Mouse (Mus musculus): ENCODE measurements around the gene Krt8. TPM values are rescaled to one million over a fixed set of nuclear protein-coding genes. Genes with fewer than 3 reads are reported as not detected.
A peak's percentile ranks its signal among the peaks of the same experiment; 100 is the strongest.

Krt8 gene
- polyA plus RNA-seq, 1 experiment from 2014 or later = 184 TPM

GRCm38 (mm10) chr15:102016096-102016495 lies 11.8 kb upstream of the Krt8 start:
- Histone ChIP-seq H3K4me1 (ENCODE audit: control insufficient read depth, insufficient read depth, low read length) (peaks cover 11% of the 10 kb centered on the region), H3K27me3 (ENCODE audit: control insufficient read depth, insufficient read depth, low read length) (no peaks in the 10 kb centered on the region), H3K4me2 (replicated peaks; ENCODE audit: low read depth, low read length) (no peak overlapping the region), H3K27ac (ENCODE audit: low read depth, low read length) (peak overlapping the region; percentile 80), H3K4me3 (ENCODE audit: low read length) (no peak overlapping the region), H3K9me3 (ENCODE audit: control insufficient read depth, low read length) (no peaks in the 10 kb centered on the region; the same call in 1 of the 2 replicates), H3K9ac (ENCODE audit: low read depth, low read length) (no peak overlapping the region), H3K36me3 (ENCODE audit: control insufficient read depth, insufficient read depth, low read length) (no peaks in the 10 kb centered on the region)
- no peak for ATAC-seq (ENCODE audit: low FRiP score, low TSS enrichment)
- WGBS = 14% methylated on average over 3 of the region's 3 CpGs

- H3K4me2 ChIP-seq (replicated peaks; ENCODE audit: low read depth, low read length) = no peak overlapping the region
- ATAC-seq (ENCODE audit: low FRiP score, low TSS enrichment) = no peak
These were observed 10.6 kb upstream of the Krt8 start for GRCm38 (mm10) chr15:102014848-102015247.

GRCm38 (mm10) chr15:102013651-102014050 lies 9.4 kb upstream of the Krt8 start:
- Histone ChIP-seq H3K9me3 (ENCODE audit: control insufficient read depth, low read length) (no peaks in the 10 kb centered on the region), H3K9ac (ENCODE audit: low read depth, low read length) (no peak overlapping the region), H3K4me1 (ENCODE audit: control insufficient read depth, insufficient read depth, low read length) (peaks cover 11% of the 10 kb centered on the region), H3K27me3 (ENCODE audit: control insufficient read depth, insufficient read depth, low read length) (no peaks in the 10 kb centered on the region), H3K36me3 (ENCODE audit: control insufficient read depth, insufficient read depth, low read length) (no peaks in the 10 kb centered on the region), H3K4me3 (ENCODE audit: low read length) (no peak overlapping the region), H3K27ac (ENCODE audit: low read depth, low read length) (peak overlapping the region; percentile 59; the same call in 1 of the 2 replicates), H3K4me2 (replicated peaks; ENCODE audit: low read depth, low read length) (no peak overlapping the region)
- ATAC-seq (ENCODE audit: low FRiP score, low TSS enrichment) = no peak
- WGBS = 21% methylated on average over 2 of the region's 3 CpGs

More at GRCm38 (mm10) chr15:102014848-102015247, 10.6 kb upstream of the Krt8 start:
- H3K27ac ChIP-seq (ENCODE audit: low read depth, low read length) = no peak overlapping the region
- H3K36me3 ChIP-seq (ENCODE audit: control insufficient read depth, insufficient read depth, low read length) = no peaks in the 10 kb centered on the region
- no peak overlapping the region for H3K9ac ChIP-seq (ENCODE audit: low read depth, low read length)
- peaks cover 11% of the 10 kb centered on the region for H3K4me1 ChIP-seq (ENCODE audit: control insufficient read depth, insufficient read depth, low read length)
- H3K9me3 ChIP-seq (ENCODE audit: control insufficient read depth, low read length) = no peaks in the 10 kb centered on the region; the same call in 1 of the 2 replicates
- 68% methylated on average over 3 of the region's 4 CpGs for WGBS
- H3K4me3 ChIP-seq (ENCODE audit: low read length) = no peak overlapping the region
- no peaks in the 10 kb centered on the region for H3K27me3 ChIP-seq (ENCODE audit: control insufficient read depth, insufficient read depth, low read length)

GRCm38 (mm10) chr15:102012260-102012765 lies 8.0 kb upstream of the Krt8 start:
- no peaks in the 10 kb centered on the region for H3K27me3 ChIP-seq (ENCODE audit: control insufficient read depth, insufficient read depth, low read length)
- no peak overlapping the region for H3K4me2 ChIP-seq (replicated peaks; ENCODE audit: low read depth, low read length)
- 63% methylated on average over 4 of the region's 4 CpGs for WGBS
- no peaks in the 10 kb centered on the region for H3K36me3 ChIP-seq (ENCODE audit: control insufficient read depth, insufficient read depth, low read length)
- ATAC-seq (ENCODE audit: low FRiP score, low TSS enrichment) = no peak
- H3K9me3 ChIP-seq (ENCODE audit: control insufficient read depth, low read length) = no peaks in the 10 kb centered on the region
- H3K4me1 ChIP-seq (ENCODE audit: control insufficient read depth, insufficient read depth, low read length) = peaks cover 8% of the 10 kb centered on the region
- no peak overlapping the region for H3K27ac ChIP-seq (ENCODE audit: low read depth, low read length)
- no peak overlapping the region for H3K4me3 ChIP-seq (ENCODE audit: low read length)
- H3K9ac ChIP-seq (ENCODE audit: low read depth, low read length) = no peak overlapping the region

GRCm38 (mm10) chr15:102010569-102011245 lies 6.4 kb upstream of the Krt8 start:
- no peak for ATAC-seq (ENCODE audit: low FRiP score, low TSS enrichment)
- H3K4me3 ChIP-seq (ENCODE audit: low read length) = no peak overlapping the region
- H3K27ac ChIP-seq (ENCODE audit: low read depth, low read length) = no peak overlapping the region
- 69% methylated on average over 3 of the region's 3 CpGs for WGBS
- peaks cover under 1% of the 10 kb centered on the region; the same call in 1 of the 2 replicates for H3K27me3 ChIP-seq (ENCODE audit: control insufficient read depth, insufficient read depth, low read length)
- no peaks in the 10 kb centered on the region for H3K9me3 ChIP-seq (ENCODE audit: control insufficient read depth, low read length)
- H3K36me3 ChIP-seq (ENCODE audit: control insufficient read depth, insufficient read depth, low read length) = no peaks in the 10 kb centered on the region
- H3K4me2 ChIP-seq (replicated peaks; ENCODE audit: low read depth, low read length) = no peak overlapping the region
- H3K9ac ChIP-seq (ENCODE audit: low read depth, low read length) = no peak overlapping the region
- no peaks in the 10 kb centered on the region for H3K4me1 ChIP-seq (ENCODE audit: control insufficient read depth, insufficient read depth, low read length)

- H3K36me3 ChIP-seq (ENCODE audit: control insufficient read depth, insufficient read depth, low read length) = no peaks in the 10 kb centered on the region
- H3K27me3 ChIP-seq (ENCODE audit: control insufficient read depth, insufficient read depth, low read length) = peaks cover 25% of the 10 kb centered on the region
- no peak overlapping the region for H3K4me3 ChIP-seq (ENCODE audit: low read length)
- no peak overlapping the region; the same call in 1 of the 2 replicates for H3K9ac ChIP-seq (ENCODE audit: low read depth, low read length)
- no peak for ATAC-seq (ENCODE audit: low FRiP score, low TSS enrichment)
- no peaks in the 10 kb centered on the region for H3K9me3 ChIP-seq (ENCODE audit: control insufficient read depth, low read length)
- H3K4me2 ChIP-seq (replicated peaks; ENCODE audit: low read depth, low read length) = no peak overlapping the region
- H3K27ac ChIP-seq (ENCODE audit: low read depth, low read length) = no peak overlapping the region
- 61% methylated on average over 12 of the region's 12 CpGs for WGBS
- 0 out of 2 replicates have a peak, but pooled peaks cover 2% of the 10 kb centered on the region for H3K4me1 ChIP-seq (ENCODE audit: control insufficient read depth, insufficient read depth, low read length)
These were observed 3.1 kb upstream of the Krt8 start for GRCm38 (mm10) chr15:102007097-102008069.

- H3K9me3 ChIP-seq (ENCODE audit: control insufficient read depth, low read length) = no peaks in the 10 kb centered on the region
- H3K36me3 ChIP-seq (ENCODE audit: control insufficient read depth, insufficient read depth, low read length) = no peaks in the 10 kb centered on the region
- no peak overlapping the region for H3K4me3 ChIP-seq (ENCODE audit: low read length)
- no peak for ATAC-seq (ENCODE audit: low FRiP score, low TSS enrichment)
- no peak overlapping the region for H3K4me2 ChIP-seq (replicated peaks; ENCODE audit: low read depth, low read length)
- 20% methylated on average over 11 of the region's 11 CpGs for WGBS
- H3K27ac ChIP-seq (ENCODE audit: low read depth, low read length) = peak overlapping the region; percentile 37; the same call in 1 of the 2 replicates
- no peak overlapping the region for H3K9ac ChIP-seq (ENCODE audit: low read depth, low read length)
- peaks cover 28% of the 10 kb centered on the region for H3K27me3 ChIP-seq (ENCODE audit: control insufficient read depth, insufficient read depth, low read length)
- 0 out of 2 replicates have a peak, but pooled peaks cover 2% of the 10 kb centered on the region for H3K4me1 ChIP-seq (ENCODE audit: control insufficient read depth, insufficient read depth, low read length)
These were observed 2.0 kb upstream of the Krt8 start for GRCm38 (mm10) chr15:102006317-102006716.

GRCm38 (mm10) chr15:102005290-102005689 lies 1.0 kb upstream of the Krt8 start:
- H3K27ac ChIP-seq (ENCODE audit: low read depth, low read length) = no peak overlapping the region
- no peaks in the 10 kb centered on the region for H3K9me3 ChIP-seq (ENCODE audit: control insufficient read depth, low read length)
- H3K4me2 ChIP-seq (replicated peaks; ENCODE audit: low read depth, low read length) = no peak overlapping the region
- H3K4me3 ChIP-seq (ENCODE audit: low read length) = no peak overlapping the region
- peaks cover 28% of the 10 kb centered on the region for H3K27me3 ChIP-seq (ENCODE audit: control insufficient read depth, insufficient read depth, low read length)
- no peak for ATAC-seq (ENCODE audit: low FRiP score, low TSS enrichment)
- no peaks in the 10 kb centered on the region for H3K36me3 ChIP-seq (ENCODE audit: control insufficient read depth, insufficient read depth, low read length)
- H3K4me1 ChIP-seq (ENCODE audit: control insufficient read depth, insufficient read depth, low read length) = 0 out of 2 replicates have a peak, but pooled peaks cover 2% of the 10 kb centered on the region
- WGBS = 41% methylated on average over 4 of the region's 4 CpGs
- no peak overlapping the region for H3K9ac ChIP-seq (ENCODE audit: low read depth, low read length)
